Mouse (Mus musculus) spleen, adult 2 months (tissue): ENCODE results near the gene Gm40460.

Experiments
- CTCF ChIP-seq: fragments of 200-500 bp; IDR thresholded peaks from 2 replicates; pipeline ENCODE4 v1.5.1; 2011; ENCODE audit warnings: mild to moderate bottlenecking, inconsistent platforms; ENCODE audit not compliant: insufficient read depth, insufficient read length, insufficient replicate concordance; ENCODE audit errors: extremely low read depth
- POLR2A ChIP-seq: fragments of 200-500 bp; IDR thresholded peaks from 2 replicates; pipeline ENCODE4 v1.6.1; 2011; ENCODE audit warnings: low read depth, low read length, inconsistent platforms

DNA sequence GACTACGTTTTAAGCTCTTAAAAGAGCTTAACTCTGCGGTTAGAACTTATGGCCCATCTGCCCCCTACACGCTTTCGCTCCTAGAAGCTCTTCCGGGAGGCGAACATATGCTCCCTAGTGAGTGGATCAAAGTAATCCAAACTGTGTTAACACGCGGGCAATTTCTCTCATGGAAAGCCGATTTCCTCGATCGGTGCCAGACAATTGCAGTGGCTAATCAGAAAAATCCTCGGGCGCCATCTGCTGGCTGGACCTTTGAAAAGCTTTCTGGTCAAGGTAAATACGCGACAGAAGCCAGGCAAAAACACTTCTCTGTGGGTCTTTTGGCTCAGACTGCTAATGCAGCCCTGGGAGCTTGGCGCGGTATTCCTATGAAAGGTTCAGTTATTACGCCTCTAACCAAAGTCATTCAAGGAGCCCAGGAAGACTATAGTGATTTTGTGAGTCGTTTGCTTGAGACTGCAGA lies 43.8 kb upstream of the Gm40460 start:
- TF ChIP-seq CTCF = peak; percentile 67; the same call in 1 of the 2 replicates
- TF ChIP-seq POLR2A = no peak
